Mouse (Mus musculus): Measurements from ENCODE around the gene Nr1d1.
A peak's percentile ranks its signal among the peaks of the same experiment; 100 is the strongest.

- TF ChIP-seq CTCF (IDR thresholded peaks at IDR 0.05; ENCODE audit: low read depth, low read length) (peak; percentile 69), POLR2A (IDR thresholded peaks at IDR 0.05; ENCODE audit: extremely low read depth, insufficient read depth, low read length) (no peak; the same call in 1 of the 2 replicates)
Measured at GRCm38 (mm10) chr11:98785772-98786281, 10.7 kb upstream of the Nr1d1 start.

Data from liver, adult 2 months (tissue).